Mouse (Mus musculus): ENCODE results near the gene Zbtb4.
A peak's percentile ranks its signal among the peaks of the same experiment; 100 is the strongest.
"Not testable (repeated sequence)": the region's sequence is repeated elsewhere in the genome, so short reads cannot be mapped to it uniquely, and the experiment has no call there.

The Zbtb4 gene

GRCm38 (mm10) chr11:69765221-69766125, at the start of gene Zbtb4:
Gene Zbtb4 (plus strand): TSS chr11:69765912.
- peak; percentile 63 for DNase-seq (ENCODE audit: low spot score)

- DNase-seq (ENCODE audit: low spot score): no peak
These were observed 49.8 kb upstream of the Zbtb4 start for GRCm38 (mm10) chr11:69715929-69716328.

- DNase-seq (ENCODE audit: low spot score): no peak
These were observed 48.8 kb upstream of the Zbtb4 start for GRCm38 (mm10) chr11:69716953-69717352.

GRCm38 (mm10) chr11:69718661-69719060, 47.1 kb upstream of the Zbtb4 start:
- DNase-seq (ENCODE audit: low spot score): no peak

GRCm38 (mm10) chr11:69719423-69719822, 46.3 kb upstream of the Zbtb4 start:
- no peak for DNase-seq (ENCODE audit: low spot score)

GRCm38 (mm10) chr11:69720852-69721251, 44.9 kb upstream of the Zbtb4 start:
- no peak for DNase-seq (ENCODE audit: low spot score)

GRCm38 (mm10) chr11:69723074-69723473, 42.6 kb upstream of the Zbtb4 start:
- DNase-seq (ENCODE audit: low spot score): no peak

GRCm38 (mm10) chr11:69725951-69726350, 39.8 kb upstream of the Zbtb4 start:
- DNase-seq (ENCODE audit: low spot score): no peak

- DNase-seq (ENCODE audit: low spot score): peak; percentile 73
These were observed 36.6 kb upstream of the Zbtb4 start for GRCm38 (mm10) chr11:69729063-69729462.

- DNase-seq (ENCODE audit: low spot score): not testable (repeated sequence)
These were observed 34.3 kb upstream of the Zbtb4 start for GRCm38 (mm10) chr11:69731408-69731807.

GRCm38 (mm10) chr11:69751635-69752034, 14.1 kb upstream of the Zbtb4 start:
- DNase-seq (ENCODE audit: low spot score): no peak

GRCm38 (mm10) chr11:69752686-69753085, 13.0 kb upstream of the Zbtb4 start:
- DNase-seq (ENCODE audit: low spot score): no peak

- DNase-seq (ENCODE audit: low spot score): no peak
These were observed 11.5 kb upstream of the Zbtb4 start for GRCm38 (mm10) chr11:69754233-69754632.

GRCm38 (mm10) chr11:69754701-69755100, 11.0 kb upstream of the Zbtb4 start:
- DNase-seq (ENCODE audit: low spot score): no peak

- no peak for DNase-seq (ENCODE audit: low spot score)
These were observed 8.2 kb upstream of the Zbtb4 start for GRCm38 (mm10) chr11:69757303-69758089.

- DNase-seq (ENCODE audit: low spot score): peak; percentile 98
These were observed 7.6 kb upstream of the Zbtb4 start for GRCm38 (mm10) chr11:69758090-69758456.

- DNase-seq (ENCODE audit: low spot score): peak; percentile 98
These were observed 7.2 kb upstream of the Zbtb4 start, which contains the start of gene Polr2a for GRCm38 (mm10) chr11:69758478-69758970. Gene Polr2a (minus strand): TSS chr11:69758637.

- peak; percentile 86 for DNase-seq (ENCODE audit: low spot score)
These were observed 6.6 kb upstream of the Zbtb4 start for GRCm38 (mm10) chr11:69758971-69759721.

GRCm38 (mm10) chr11:69760160-69760900, 5.4 kb upstream of the Zbtb4 start:
- no peak for DNase-seq (ENCODE audit: low spot score)

GRCm38 (mm10) chr11:69760901-69761200, 4.9 kb upstream of the Zbtb4 start:
- no peak for DNase-seq (ENCODE audit: low spot score)

- no peak for DNase-seq (ENCODE audit: low spot score)
These were observed 3.8 kb upstream of the Zbtb4 start, which contains the start of gene Slc35g3 for GRCm38 (mm10) chr11:69761868-69762267. Gene Slc35g3 (minus strand): TSS chr11:69761968.
